Mouse (Mus musculus) cerebellum, adult 2 months (tissue): ENCODE data around the gene Topaz1. TPM values are rescaled to one million over a fixed set of nuclear protein-coding genes. Genes with fewer than 3 reads are reported as not detected.

ENCODE experiments used
- DNase-seq, 2 experiments: peaks; one replicate each; pipeline ENCODE4 v3.0.0; 2021
- H3K27ac ChIP-seq: fragments of 200-500 bp; 2 replicates; pipeline ENCODE4 v1.5.1; 2012; ENCODE audit warnings: low read length, control low read depth, inconsistent platforms; ENCODE audit not compliant: insufficient read depth
- H3K27me3 ChIP-seq: fragments of 200-500 bp; 2 replicates; pipeline ENCODE4 v1.6.1; 2012; ENCODE audit warnings: inconsistent platforms, mild to moderate bottlenecking, low read length, moderate library complexity; ENCODE audit not compliant: control insufficient read depth, insufficient read depth
- H3K4me1 ChIP-seq: fragments of 200-500 bp; 2 replicates; pipeline ENCODE4 v1.6.1; 2011; ENCODE audit warnings: low read length; ENCODE audit not compliant: control insufficient read depth, insufficient read depth
- H3K4me3 ChIP-seq: fragments of 200-500 bp; replicated peaks from 2 replicates; pipeline ENCODE3; 2011; ENCODE audit warnings: mild to moderate bottlenecking, low read depth, low read length, control low read depth; ENCODE audit not compliant: insufficient read depth
- CTCF ChIP-seq: fragments of 200-500 bp; IDR thresholded peaks from 2 replicates; pipeline ENCODE4 v1.5.1; 2011; ENCODE audit warnings: low read depth, mild to moderate bottlenecking, control low read depth, low read length, moderate library complexity, borderline replicate concordance; ENCODE audit not compliant: insufficient read depth
- POLR2A ChIP-seq: fragments of 200-500 bp; IDR thresholded peaks from 2 replicates; pipeline ENCODE4 v1.6.1; 2011; ENCODE audit warnings: low read length, control low read depth, borderline replicate concordance; ENCODE audit not compliant: insufficient read depth
- WGBS: fragments of 180-500 bp; shearing (Covaris S2); methylation state at CpG from one replicate; pipeline ENCODE4 v1.1.7; 2018; 5-methylcytosine and 5-hydroxymethylcytosine counted together
- polyA plus RNA-seq: library from polyadenylated mRNA; depleted of rRNA; stranded (reverse); fragments of >200 nt; gene quantifications from 2 replicates; pipeline ENCODE4 v1.2.3, GENCODE M21; 2012

Topaz1 gene
- polyA plus RNA-seq, 1 experiment, result 0.02 TPM

GRCm38 (mm10) chr9:122814775-122815174, 67.6 kb downstream of the Topaz1 start:
- Histone ChIP-seq H3K4me3 (no peak overlapping the region), H3K27ac (no peak overlapping the region), H3K4me1 (no peaks in the 10 kb centered on the region), H3K27me3 (no peaks in the 10 kb centered on the region)
- no peak for DNase-seq
- no peak for TF ChIP-seq CTCF
- TF ChIP-seq POLR2A, result no peak
- 98% methylated on average over 2 of the region's 2 CpGs for WGBS

GRCm38 (mm10) chr9:122815239-122815851, 68.2 kb downstream of the Topaz1 start:
- Histone ChIP-seq H3K27me3 (no peaks in the 10 kb centered on the region), H3K27ac (no peak overlapping the region), H3K4me3 (no peak overlapping the region), H3K4me1 (no peaks in the 10 kb centered on the region)
- 91% methylated on average over 4 of the region's 4 CpGs for WGBS
- no peak for TF ChIP-seq POLR2A
- TF ChIP-seq CTCF, result no peak
- no peak for DNase-seq

- DNase-seq, result no peak
- H3K4me1 ChIP-seq, result no peaks in the 10 kb centered on the region
- H3K27me3 ChIP-seq, result no peaks in the 10 kb centered on the region
- no peak for TF ChIP-seq CTCF
- no peak for TF ChIP-seq POLR2A
- whole genome bisulfite sequencing, result 85% methylated on average over 5 of the region's 5 CpGs
- H3K27ac ChIP-seq, result no peak overlapping the region
- H3K4me3 ChIP-seq, result no peak overlapping the region
These were observed 76.3 kb downstream of the Topaz1 start for GRCm38 (mm10) chr9:122823374-122824017.

- WGBS, result 95% methylated on average over 4 of the region's 4 CpGs
- DNase-seq, result no peak
- Histone ChIP-seq H3K27me3 (no peaks in the 10 kb centered on the region), H3K4me3 (no peak overlapping the region), H3K27ac (no peak overlapping the region), H3K4me1 (no peaks in the 10 kb centered on the region)
- TF ChIP-seq POLR2A, result no peak
- no peak for TF ChIP-seq CTCF
These were observed 79.6 kb downstream of the Topaz1 start for GRCm38 (mm10) chr9:122826743-122827142.

- H3K4me3 ChIP-seq, result no peak overlapping the region
- no peak overlapping the region for H3K27ac ChIP-seq
- H3K4me1 ChIP-seq, result no peaks in the 10 kb centered on the region
- DNase-seq, result no peak
- no peak for TF ChIP-seq CTCF
- WGBS, result 80% methylated on average over 4 of the region's 4 CpGs
- H3K27me3 ChIP-seq, result no peaks in the 10 kb centered on the region
These were observed 82.8 kb downstream of the Topaz1 start for GRCm38 (mm10) chr9:122829826-122830380.

GRCm38 (mm10) chr9:122836126-122836525, 89.0 kb downstream of the Topaz1 start:
- WGBS, result 71% methylated on average over 9 of the region's 9 CpGs
- Histone ChIP-seq H3K4me3 (no peak overlapping the region), H3K27ac (peak overlapping the region; percentile 78; the same call in 1 of the 2 replicates), H3K27me3 (no peaks in the 10 kb centered on the region), H3K4me1 (peaks cover 9% of the 10 kb centered on the region)
- DNase-seq, result no peak
- TF ChIP-seq CTCF (no peak), POLR2A (no peak)

GRCm38 (mm10) chr9:122836790-122837189, 89.6 kb downstream of the Topaz1 start:
- TF ChIP-seq POLR2A, result no peak
- no peak for TF ChIP-seq CTCF
- H3K27ac ChIP-seq, result no peak overlapping the region; the same call in 1 of the 2 replicates
- peak; percentile 58 to 59 for DNase-seq
- no peaks in the 10 kb centered on the region for H3K27me3 ChIP-seq
- WGBS, result 12% methylated on average over 6 of the region's 6 CpGs
- peaks cover 9% of the 10 kb centered on the region for H3K4me1 ChIP-seq
- H3K4me3 ChIP-seq, result no peak overlapping the region

GRCm38 (mm10) chr9:122837216-122837615, 90.1 kb downstream of the Topaz1 start:
- Histone ChIP-seq H3K27me3 (no peaks in the 10 kb centered on the region), H3K4me3 (no peak overlapping the region), H3K27ac (no peak overlapping the region), H3K4me1 (peaks cover 9% of the 10 kb centered on the region)
- TF ChIP-seq POLR2A, result no peak
- TF ChIP-seq CTCF, result no peak
- WGBS, result 71% methylated on average over 4 of the region's 4 CpGs
- DNase-seq, result no peak
